Mouse (Mus musculus) granulocyte monocyte progenitor cell, adult 5-6 weeks (primary cell): ENCODE results near the gene Diras2. TPM values are rescaled to one million over a fixed set of nuclear protein-coding genes. Genes with fewer than 3 reads are reported as not detected.

Source experiments
- ATAC-seq: replicated peaks from 2 replicates; pipeline ENCODE4 v1.8.0; 2016; ENCODE audit warnings: mild to moderate bottlenecking, moderate TSS enrichment, inconsistent platforms; ENCODE audit not compliant: poor library complexity, severe bottlenecking
- total RNA-seq, 2 experiments: library from RNA; stranded (forward) in 1 of 2; stranded (reverse) in 1 of 2; fragments of 200-712, 200-1000 nt in 1 of 2; fragments of >200 nt in 1 of 2; fragmentation: Nextera tagmentation in 1 of 2; gene quantifications; 2 replicates each; pipeline ENCODE4 v1.2.3; 2014 to 2017

Diras2 gene
- total RNA-seq, 2 experiments from 2014 or later, result 2.7 to 3.8 TPM

DNA sequence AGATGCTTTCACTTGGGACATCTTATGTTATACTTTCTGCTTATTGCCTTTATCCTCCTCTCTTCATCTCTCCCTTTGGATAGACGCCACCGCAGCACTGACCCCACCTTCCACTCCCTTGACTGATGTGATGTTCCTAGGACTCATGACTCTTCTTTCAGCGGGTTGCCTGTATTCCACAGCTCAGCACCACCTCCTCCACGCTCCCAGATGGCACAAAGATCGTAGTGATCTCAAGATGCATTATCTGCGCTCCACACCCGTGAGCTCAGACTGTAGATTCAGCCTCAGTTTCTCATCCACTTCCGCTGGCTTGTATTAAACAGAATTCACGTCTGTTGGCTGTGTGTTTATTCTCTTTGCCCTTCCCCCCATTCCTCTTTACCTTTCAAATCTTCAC lies 23.6 kb upstream of the Diras2 start:
- ATAC-seq, result no peak

- ATAC-seq, result no peak
These were observed 21.9 kb upstream of the Diras2 start for GRCm38 (mm10) chr13:52552822-52553477.

DNA sequence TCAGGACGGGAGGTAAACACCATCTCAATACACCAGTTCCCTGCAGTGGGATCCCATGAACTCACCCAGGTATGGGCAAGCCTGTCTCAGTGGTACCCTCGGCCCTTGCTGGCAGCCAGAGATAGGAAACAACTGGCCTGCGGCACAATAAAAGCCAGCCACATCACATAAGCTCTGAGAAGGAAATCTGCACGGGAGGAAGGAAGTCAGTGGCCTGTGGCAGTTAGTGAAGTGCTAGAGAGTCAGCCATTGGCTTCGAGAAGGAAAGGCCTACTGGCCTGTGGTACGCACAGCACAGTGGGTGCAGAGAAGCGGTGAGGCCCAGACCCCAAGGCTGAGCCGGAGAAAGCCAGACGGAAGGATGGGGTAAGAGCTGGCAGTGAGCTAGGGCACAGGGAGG lies 20.2 kb upstream of the Diras2 start:
- ATAC-seq, result peak; percentile 87

GRCm38 (mm10) chr13:52550690-52551193 lies 19.7 kb upstream of the Diras2 start:
- peak; percentile 57 for ATAC-seq

GRCm38 (mm10) chr13:52546288-52546687 lies 15.2 kb upstream of the Diras2 start:
- ATAC-seq, result no peak

GRCm38 (mm10) chr13:52542636-52543035 lies 11.6 kb upstream of the Diras2 start:
- ATAC-seq, result peak; percentile 15; the same call in 1 of the 2 replicates

- no peak for ATAC-seq
These were observed 11.0 kb upstream of the Diras2 start for GRCm38 (mm10) chr13:52542036-52542526.

- no peak for ATAC-seq
These were observed 10.4 kb upstream of the Diras2 start for GRCm38 (mm10) chr13:52541385-52542035.

GRCm38 (mm10) chr13:52539461-52539860 lies 8.4 kb upstream of the Diras2 start:
- ATAC-seq, result no peak

DNA sequence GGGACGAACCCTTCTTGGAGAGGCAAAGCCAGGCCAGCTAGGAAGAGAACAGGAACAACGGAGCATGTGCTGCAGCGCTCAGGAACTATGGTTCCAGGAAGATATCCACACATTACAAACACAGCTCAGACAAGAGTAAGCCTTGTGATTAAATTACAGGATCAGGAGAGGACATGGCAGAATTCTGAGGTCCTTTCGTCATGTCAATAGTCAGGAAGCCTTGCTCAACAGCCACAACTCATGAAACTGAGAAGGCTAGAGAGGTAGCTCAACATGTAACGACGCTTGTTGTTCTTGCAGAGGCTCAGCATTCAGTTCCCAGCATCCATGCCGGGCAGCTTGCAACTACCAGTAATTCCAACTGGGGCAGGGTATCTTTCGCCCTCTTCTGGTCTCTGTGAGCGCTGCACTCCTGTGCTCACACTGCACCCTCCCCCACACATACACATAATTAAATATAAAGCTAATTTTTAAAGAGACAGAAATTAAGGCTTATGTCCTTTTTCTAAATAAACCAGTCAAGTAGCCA lies 7.6 kb upstream of the Diras2 start:
- peak; percentile 45 for ATAC-seq

GRCm38 (mm10) chr13:52537754-52538587 lies 6.9 kb upstream of the Diras2 start:
- peak; percentile 64 for ATAC-seq

DNA sequence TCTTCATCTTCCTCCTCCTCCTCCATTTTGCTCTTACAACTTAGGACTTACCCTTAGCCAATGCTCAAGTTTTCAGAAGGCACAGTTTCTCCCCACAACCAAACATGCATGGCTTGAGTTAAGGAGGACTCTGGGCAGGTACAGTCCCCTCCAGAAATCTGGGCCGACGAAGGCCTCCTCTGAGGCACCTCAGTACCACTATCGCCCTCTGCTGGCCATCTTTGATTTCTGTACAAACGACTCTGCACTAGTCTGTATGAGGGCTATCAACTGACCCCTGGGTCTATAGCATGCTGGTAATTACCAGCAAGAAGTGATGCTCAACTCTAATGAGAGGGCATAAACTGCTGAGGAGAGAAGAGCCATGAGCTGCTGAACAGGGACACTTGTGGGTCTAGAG lies 4.5 kb upstream of the Diras2 start:
- ATAC-seq, result peak; percentile 21; the same call in 1 of the 2 replicates

DNA sequence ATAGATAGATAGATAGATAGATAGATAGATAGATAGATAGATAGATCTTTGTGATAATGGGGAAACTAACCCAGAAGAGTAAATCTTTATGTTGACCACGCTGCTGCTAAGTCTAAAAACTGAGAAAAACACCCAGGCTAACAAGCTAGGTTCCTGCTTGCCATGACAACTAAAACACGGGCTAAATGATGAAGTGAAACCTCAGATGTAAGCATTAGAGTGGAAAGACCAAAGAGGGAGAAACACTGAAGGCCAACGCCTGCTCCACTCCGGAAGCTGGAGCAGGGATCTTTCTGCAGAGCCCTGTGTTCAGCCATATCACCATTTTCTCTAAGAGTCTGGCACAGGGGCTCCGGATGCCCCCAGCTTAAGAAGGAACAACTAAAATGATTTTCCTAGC lies 2.6 kb upstream of the Diras2 start:
- no peak for ATAC-seq

GRCm38 (mm10) chr13:52530008-52530945 lies 802 bp downstream of the Diras2 start:
- peak; percentile 83 for ATAC-seq

DNA sequence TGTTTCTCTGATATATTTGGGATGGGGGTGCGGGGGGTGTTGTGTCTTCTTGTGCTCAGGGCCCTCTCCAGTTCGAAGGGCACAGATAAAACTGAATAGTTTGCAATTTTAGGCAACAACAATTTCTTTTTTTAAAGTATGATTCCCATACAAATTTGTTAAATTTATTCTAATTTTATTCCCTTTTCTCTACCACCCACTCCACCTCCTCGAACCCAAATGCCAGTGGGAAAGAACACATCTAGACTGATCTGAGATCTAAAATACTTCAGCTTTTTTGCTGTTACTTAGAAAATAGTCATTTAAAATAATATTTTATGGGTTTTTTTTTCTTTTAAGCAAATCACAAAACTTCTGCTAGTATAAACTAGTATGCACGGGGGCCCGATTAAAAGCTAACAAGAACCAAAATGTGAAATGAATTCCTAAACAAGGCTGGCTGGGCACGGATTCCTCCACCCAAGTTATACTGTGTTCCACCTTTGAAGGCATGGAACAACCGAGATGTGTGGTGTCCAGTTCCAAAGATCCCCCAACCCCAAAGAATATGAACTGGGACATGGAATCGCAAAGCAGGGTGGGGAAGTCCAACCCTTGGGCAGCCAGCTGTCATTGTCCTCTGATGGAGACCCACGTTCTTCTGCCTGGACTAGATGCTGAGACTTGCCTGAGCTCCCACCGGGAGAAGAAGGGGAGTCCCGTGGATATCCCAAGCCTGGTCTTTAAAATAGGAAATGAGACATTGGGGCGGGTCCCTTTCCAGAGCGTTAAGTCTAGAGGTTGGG lies 1.7 kb downstream of the Diras2 start:
- ATAC-seq, result no peak

DNA sequence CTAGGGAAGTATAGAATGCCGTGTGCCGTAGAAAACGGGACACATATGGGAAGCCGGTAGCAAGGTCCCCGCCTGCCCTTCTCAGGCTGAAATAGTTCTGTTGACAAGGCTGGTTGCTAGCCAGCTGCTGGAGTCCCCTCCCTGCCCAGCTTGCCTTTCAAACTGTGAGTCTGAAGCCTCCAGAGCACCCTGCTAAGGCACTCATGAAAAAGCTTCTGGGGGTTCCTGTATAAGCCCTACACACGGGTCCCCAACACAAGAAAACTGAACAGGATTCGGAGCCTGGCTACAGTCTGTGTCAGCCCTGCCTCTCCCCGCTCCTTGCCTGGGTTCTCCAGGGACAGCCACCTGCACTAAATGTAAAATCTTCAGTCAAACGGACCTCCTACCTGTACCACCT lies 2.3 kb downstream of the Diras2 start:
- no peak for ATAC-seq

GRCm38 (mm10) chr13:52528281-52528680 lies 2.8 kb downstream of the Diras2 start:
- ATAC-seq, result no peak

- ATAC-seq, result no peak
These were observed 4.6 kb downstream of the Diras2 start for GRCm38 (mm10) chr13:52526249-52527035.
